Mouse (Mus musculus) cerebellum, postnatal 25 days (tissue): ENCODE measurements around the gene Gpc3.
"Not testable (repeated sequence)": the region's sequence is repeated elsewhere in the genome, so short reads cannot be mapped to it uniquely, and the experiment has no call there.

Experiments
- DNase-seq, 2 experiments: peaks; one replicate each; pipeline ENCODE4 v3.0.0; 2021; ENCODE audit warnings: mixed read lengths in 2 of 2

The Gpc3 gene

DNA sequence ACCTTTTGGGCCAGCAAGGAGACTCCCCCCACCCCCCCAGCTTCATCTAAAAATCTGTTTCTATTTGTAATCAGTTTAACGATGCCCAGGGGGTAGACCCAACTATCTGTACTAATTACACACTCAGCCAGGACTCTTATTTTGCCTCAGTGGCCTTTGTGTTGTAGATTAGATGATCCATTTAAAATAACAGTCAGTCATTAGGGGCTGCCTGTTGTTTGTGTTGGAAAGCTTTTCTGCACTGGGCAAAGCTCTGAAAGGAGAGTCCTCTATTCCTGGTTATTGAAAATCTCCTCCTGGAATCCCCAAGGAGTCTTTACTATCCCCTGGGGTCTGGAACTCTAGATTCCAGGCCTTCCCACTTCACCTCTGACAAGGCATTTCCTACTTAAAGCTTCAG lies 336.2 kb downstream of the Gpc3 start:
- no peak for DNase-seq

GRCm38 (mm10) chrX:52273016-52273415 lies 340.7 kb downstream of the Gpc3 start:
- DNase-seq: no peak

DNA sequence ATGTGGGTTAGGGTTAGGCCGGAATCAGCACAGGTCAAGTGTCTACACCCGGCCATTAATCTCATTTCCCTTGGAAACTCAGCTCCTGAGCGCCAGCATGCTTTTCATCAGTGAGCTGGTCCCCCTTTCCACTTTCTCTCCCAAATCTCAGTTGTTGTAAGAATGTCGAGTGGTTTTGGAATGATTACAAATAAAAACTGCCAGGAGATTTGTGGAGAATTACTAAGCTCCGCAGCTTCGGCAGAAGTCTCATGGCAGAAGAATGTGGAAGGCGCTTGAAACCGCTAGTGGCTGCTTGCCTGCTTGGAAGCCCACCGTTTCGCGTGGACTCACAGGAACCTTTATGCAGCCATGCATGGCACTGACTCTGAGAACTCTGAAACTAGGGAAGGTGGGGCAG lies 351.8 kb downstream of the Gpc3 start:
- no peak for DNase-seq

DNA sequence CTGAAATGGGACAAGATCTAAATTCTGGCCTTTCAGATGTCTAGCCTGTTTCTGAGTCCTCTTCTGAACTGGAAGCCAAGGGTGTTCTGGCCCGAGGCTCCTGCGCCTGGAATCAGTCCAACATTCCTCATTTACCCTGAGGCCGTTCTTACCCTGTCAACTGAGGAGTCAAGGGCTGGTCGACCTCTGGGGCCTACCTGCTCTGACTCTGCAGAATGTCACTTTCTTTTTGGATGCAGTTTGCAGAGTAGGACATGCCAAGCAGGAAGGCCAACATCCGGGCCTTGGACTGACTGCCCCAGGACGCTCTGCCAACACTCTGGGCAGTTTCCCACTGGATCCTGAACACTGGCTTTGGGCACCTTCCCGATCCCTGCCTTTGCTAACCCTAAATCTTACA lies 352.2 kb downstream of the Gpc3 start:
- peak in 1 of 2 experiments; percentile 4 for DNase-seq

- DNase-seq: not testable (repeated sequence)
Observed at GRCm38 (mm10) chrX:52259771-52260170, 354.0 kb downstream of the Gpc3 start.

GRCm38 (mm10) chrX:52254526-52254925 lies 359.2 kb downstream of the Gpc3 start:
- DNase-seq: no peak

DNA sequence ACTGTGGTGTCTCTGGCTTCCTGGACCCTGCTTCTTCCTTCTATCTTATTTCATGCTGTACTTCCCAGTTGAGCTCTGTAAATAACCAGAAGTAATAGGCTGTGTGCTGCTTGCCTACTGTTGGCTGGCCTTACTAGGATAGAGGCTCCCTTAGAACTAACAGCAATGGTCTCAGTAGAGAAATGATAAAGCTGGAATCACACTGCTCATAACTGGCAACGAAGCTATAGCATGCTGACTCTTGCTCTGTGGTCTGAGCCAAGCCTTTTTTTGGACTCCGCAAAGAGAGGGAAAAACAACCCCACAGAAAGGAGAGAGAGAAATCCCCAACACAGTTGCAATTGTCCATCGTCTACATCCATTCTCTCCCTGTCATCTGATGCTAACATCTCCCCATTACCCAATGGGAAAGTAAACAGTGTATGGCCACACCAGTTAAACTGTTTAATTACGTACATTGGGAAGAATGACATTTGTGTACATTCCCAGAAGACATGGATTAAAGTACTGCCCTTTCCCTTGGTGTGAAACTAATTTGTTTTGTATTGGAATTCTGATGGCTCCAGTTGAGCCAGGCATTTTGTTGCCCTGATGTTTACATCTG lies 368.0 kb downstream of the Gpc3 start:
- DNase-seq: no peak

GRCm38 (mm10) chrX:52237470-52237869 lies 376.3 kb downstream of the Gpc3 start:
- DNase-seq: no peak

DNA sequence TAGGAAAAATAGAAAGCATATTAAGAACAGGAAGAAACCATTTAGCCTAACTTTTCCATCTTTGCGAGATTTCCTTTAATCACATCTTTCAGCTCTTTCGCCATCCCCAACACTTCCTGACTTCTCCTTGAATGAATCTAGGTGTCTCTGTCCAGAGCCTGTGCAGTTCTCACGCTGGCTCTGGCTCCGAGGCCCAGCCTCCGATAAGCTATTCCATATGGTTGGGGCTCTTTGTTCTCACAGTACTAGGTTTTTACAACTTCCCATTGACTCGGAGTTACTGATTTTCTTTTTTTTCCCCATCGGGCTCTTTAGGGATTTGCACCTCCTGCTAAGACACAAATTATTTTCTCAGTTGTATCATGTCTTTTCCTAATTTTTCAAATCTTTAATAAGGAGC lies 381.8 kb downstream of the Gpc3 start:
- DNase-seq: no peak

DNA sequence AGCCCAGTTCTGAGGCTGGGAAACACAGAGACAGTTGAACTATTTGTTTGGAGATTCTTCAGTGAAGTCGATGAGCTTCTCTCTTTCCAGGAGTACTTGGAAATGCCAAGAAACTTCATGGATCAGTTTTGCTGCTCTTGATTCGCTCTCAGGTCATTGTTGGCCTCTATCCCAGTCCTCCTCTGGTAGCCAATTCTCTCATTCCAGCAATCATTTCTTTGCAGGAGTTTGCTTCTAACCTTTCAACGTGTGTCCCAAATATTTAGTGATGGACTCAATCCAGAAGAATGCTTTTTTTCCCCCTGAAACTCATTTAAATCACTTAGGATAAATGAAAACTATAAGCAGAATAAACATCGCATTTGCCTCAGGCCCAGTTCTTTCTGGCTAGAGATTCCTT lies 383.0 kb downstream of the Gpc3 start:
- no peak for DNase-seq
